ENCODE assay signal across 17 mouse cellular contexts in genomic region chr8:57354876-57355275, GRCm38 (mm10). TPM values are rescaled to one million over a fixed set of nuclear protein-coding genes. Genes with fewer than 3 reads are reported as not detected.
"Had no signal": no experiment of that assay in that cellular context is flagged by ENCODE, and none has a peak within 500 bp of the region (broad histone marks: within the 10 kb centered on the region; RNA-seq: fewer than 3 reads in every experiment).

No protein-coding gene starts in this region.

- H3K4me1 ChIP-seq: liver, embryonic 15.5 days had no signal

- H3K9me3 ChIP-seq: liver, embryonic 15.5 days; midbrain, embryonic 13.5 days; neural tube, embryonic 15.5 days had no signal

- H3K36me3 ChIP-seq: liver, embryonic 15.5 days; midbrain, embryonic 13.5 days; neural tube, embryonic 15.5 days had no signal

- H3K27ac ChIP-seq: kidney, postnatal 0 days; liver, embryonic 15.5 days; midbrain, embryonic 13.5 days; neural tube, embryonic 15.5 days; stomach, postnatal 0 days had no signal

- H3K9ac ChIP-seq: liver, embryonic 15.5 days; midbrain, embryonic 13.5 days; neural tube, embryonic 15.5 days had no signal

- DNase-seq: kidney, postnatal 36 days; lung, adult 2 months; lung, postnatal 36 days; right cerebral cortex, adult 18-20 months; right cerebral cortex, postnatal 25 days; thymus, postnatal 4 days had no signal

- H3K4me2 ChIP-seq: liver, embryonic 15.5 days; neural tube, embryonic 15.5 days had no signal

- ATAC-seq: lung, postnatal 0 days; midbrain, embryonic 13.5 days had no signal

- H3K4me3 ChIP-seq: liver, embryonic 15.5 days; midbrain, embryonic 13.5 days; myocyte; neural tube, embryonic 15.5 days had no signal

RNA-seq across cellular contexts. Expression of gene Hand2, which starts 34.1 kb away (rescaled TPM):
- total RNA-seq: layer of hippocampus, adult 18-20 months; layer of hippocampus, postnatal 10 days; left cerebral cortex, postnatal 36 days; megakaryocyte progenitor cell, adult 5-6 weeks had no signal
- polyA plus RNA-seq: kidney, postnatal 0 days; midbrain, embryonic 13.5 days; myocyte; neural tube, embryonic 15.5 days had no signal
